Mouse (Mus musculus): ENCODE measurements around the gene Cfd.

GRCm38 (mm10) chr10:79890670-79891069 lies at the start of gene Cfd:
- TF ChIP-seq CTCF (IDR thresholded peaks at IDR 0.05) (no peak), EP300 (IDR thresholded peaks at IDR 0.05; ENCODE audit: insufficient read depth, low read depth, low read length) (no peak)

All from heart, adult 2 months (tissue).